Mouse (Mus musculus) neural tube, embryonic 13.5 days (tissue): Measurements from ENCODE around the gene Fam172a. TPM values are rescaled to one million over a fixed set of nuclear protein-coding genes. Genes with fewer than 3 reads are reported as not detected.

Source experiments
- ATAC-seq: fragments of 200-750 bp; cut with Nextera tagmentation; 2 replicates; pipeline ENCODE4 v1.8.0; 2017; ENCODE audit warnings: low read depth, mild to moderate bottlenecking, moderate TSS enrichment, moderate library complexity
- H3K27ac ChIP-seq: fragments of 300-500 bp; sonication (generic); replicated peaks from 2 replicates; pipeline ENCODE4 v1.5.1; 2015; ENCODE audit warnings: moderate library complexity, mild to moderate bottlenecking, inconsistent platforms
- H3K27me3 ChIP-seq: fragments of 300-500 bp; sonication (generic); 2 replicates; pipeline ENCODE4 v1.6.1; 2015; ENCODE audit warnings: mild to moderate bottlenecking, inconsistent platforms
- H3K36me3 ChIP-seq: fragments of 300-500 bp; sonication (generic); 2 replicates; pipeline ENCODE4 v1.6.1; 2015; ENCODE audit warnings: mild to moderate bottlenecking, inconsistent platforms
- H3K4me1 ChIP-seq: fragments of 300-500 bp; sonication (generic); replicated peaks from 2 replicates; pipeline ENCODE4 v1.6.1; 2015; ENCODE audit warnings: inconsistent platforms
- H3K4me2 ChIP-seq: fragments of 300-500 bp; sonication (generic); 2 replicates; pipeline ENCODE4 v1.6.1; 2015; ENCODE audit warnings: inconsistent platforms, mild to moderate bottlenecking, moderate library complexity
- H3K4me3 ChIP-seq: fragments of 300-500 bp; sonication (generic); 2 replicates; pipeline ENCODE4 v1.5.1; 2015; ENCODE audit warnings: mild to moderate bottlenecking, inconsistent platforms
- H3K9ac ChIP-seq: fragments of 300-500 bp; sonication (generic); 2 replicates; pipeline ENCODE4 v1.6.1; 2015; ENCODE audit warnings: moderate library complexity, mild to moderate bottlenecking, inconsistent platforms
- H3K9me3 ChIP-seq: fragments of 300-500 bp; sonication (generic); 2 replicates; pipeline ENCODE4 v1.6.1; 2016; ENCODE audit warnings: inconsistent platforms
- WGBS: fragments of 180-500 bp; shearing (Covaris S2); methylation state at CpG from one replicate; pipeline ENCODE4 v1.1.7; 2015; 5-methylcytosine and 5-hydroxymethylcytosine counted together
- polyA plus RNA-seq: library from polyadenylated mRNA; unstranded; fragments of >200 nt; fragmentation: Nextera tagmentation; extraction: Ambion mirVana; gene quantifications from 2 replicates; pipeline ENCODE4 v1.2.1, GENCODE M21; 2015

Gene Fam172a
- polyA plus RNA-seq, 1 experiment from 2014 or later, result 35.3 TPM

GRCm38 (mm10) chr13:78197819-78198390, 496.1 kb downstream of the Fam172a start:
- H3K27me3 ChIP-seq, result no peaks in the 10 kb centered on the region
- H3K9ac ChIP-seq, result peak overlapping the region; percentile 100
- peak overlapping the region; percentile 100 for H3K27ac ChIP-seq
- no peaks in the 10 kb centered on the region for H3K9me3 ChIP-seq
- peaks cover 9% of the 10 kb centered on the region; the same call in 1 of the 2 replicates for H3K36me3 ChIP-seq
- peaks cover 33% of the 10 kb centered on the region for H3K4me1 ChIP-seq
- WGBS, result 0% methylated on average over 27 of the region's 33 CpGs
- peak overlapping the region; percentile 97 for H3K4me3 ChIP-seq
- no peak for ATAC-seq
- H3K4me2 ChIP-seq, result peak overlapping the region; percentile 88

- no peaks in the 10 kb centered on the region for H3K9me3 ChIP-seq
- H3K4me3 ChIP-seq, result peak overlapping the region; percentile 97
- H3K4me1 ChIP-seq, result peaks cover 28% of the 10 kb centered on the region
- under 1% methylated on average over 22 of the region's 63 CpGs for WGBS
- no peaks in the 10 kb centered on the region for H3K27me3 ChIP-seq
- peak overlapping the region; percentile 100 for H3K27ac ChIP-seq
- peaks cover 9% of the 10 kb centered on the region; the same call in 1 of the 2 replicates for H3K36me3 ChIP-seq
- ATAC-seq, result no peak
- peak overlapping the region; percentile 88 for H3K4me2 ChIP-seq
- H3K9ac ChIP-seq, result peak overlapping the region; percentile 100
Measured at GRCm38 (mm10) chr13:78198391-78198870, 496.6 kb downstream of the Fam172a start.

GRCm38 (mm10) chr13:78198871-78199641, 497.2 kb downstream of the Fam172a start:
- Histone ChIP-seq H3K4me3 (peak overlapping the region; percentile 97), H3K9me3 (no peaks in the 10 kb centered on the region), H3K27ac (peak overlapping the region; percentile 100), H3K9ac (peak overlapping the region; percentile 100), H3K4me1 (peaks cover 25% of the 10 kb centered on the region), H3K27me3 (no peaks in the 10 kb centered on the region), H3K36me3 (peaks cover 9% of the 10 kb centered on the region; the same call in 1 of the 2 replicates), H3K4me2 (peak overlapping the region; percentile 88)
- WGBS, result under 1% methylated on average over 82 of the region's 92 CpGs
- peak; percentile 4; the same call in 1 of the 2 replicates for ATAC-seq

- 1% methylated on average over 14 of the region's 14 CpGs for WGBS
- Histone ChIP-seq H3K4me2 (peak within 1 kb of the TSS; percentile 88), H3K27ac (peak within 1 kb of the TSS; percentile 100), H3K9ac (peak within 1 kb of the TSS; percentile 100), H3K9me3 (no peaks in the 10 kb centered on the region), H3K4me3 (peak within 1 kb of the TSS; percentile 97), H3K4me1 (peaks cover 25% of the 10 kb centered on the region), H3K36me3 (peaks cover 8% of the 10 kb centered on the region; the same call in 1 of the 2 replicates), H3K27me3 (no peaks in the 10 kb centered on the region)
- ATAC-seq, result no peak
Measured at GRCm38 (mm10) chr13:78199642-78200160, 497.9 kb downstream of the Fam172a start, which contains the start of gene Nr2f1. Nr2f1 (minus strand) TSS chr13:78199757.

- Histone ChIP-seq H3K9me3 (no peaks in the 10 kb centered on the region), H3K27ac (peak overlapping the region; percentile 100), H3K4me3 (peak overlapping the region; percentile 97), H3K36me3 (0 out of 2 replicates have a peak, but pooled peaks cover 1% of the 10 kb centered on the region), H3K9ac (peak overlapping the region; percentile 100), H3K4me2 (peak overlapping the region; percentile 88), H3K4me1 (peaks cover 27% of the 10 kb centered on the region), H3K27me3 (no peaks in the 10 kb centered on the region)
- peak; percentile 44 for ATAC-seq
- WGBS, result under 1% methylated on average over 8 of the region's 9 CpGs
Measured at GRCm38 (mm10) chr13:78200407-78200806, 498.6 kb downstream of the Fam172a start.

- no peaks in the 10 kb centered on the region for H3K36me3 ChIP-seq
- peak overlapping the region; percentile 100 for H3K27ac ChIP-seq
- H3K4me2 ChIP-seq, result peak overlapping the region; percentile 88
- H3K4me3 ChIP-seq, result peak overlapping the region; percentile 97
- peak; percentile 40 for ATAC-seq
- H3K27me3 ChIP-seq, result no peaks in the 10 kb centered on the region
- H3K9me3 ChIP-seq, result no peaks in the 10 kb centered on the region
- peak overlapping the region; percentile 92 for H3K9ac ChIP-seq
- WGBS, result under 1% methylated on average over 26 of the region's 30 CpGs
- peaks cover 25% of the 10 kb centered on the region for H3K4me1 ChIP-seq
Measured at GRCm38 (mm10) chr13:78200991-78201870, 499.4 kb downstream of the Fam172a start.

GRCm38 (mm10) chr13:78201871-78202565, 500.2 kb downstream of the Fam172a start:
- H3K4me1 ChIP-seq, result peaks cover 25% of the 10 kb centered on the region
- H3K36me3 ChIP-seq, result no peaks in the 10 kb centered on the region
- under 1% methylated on average over 22 of the region's 22 CpGs for WGBS
- peak overlapping the region; percentile 88 for H3K4me2 ChIP-seq
- H3K27ac ChIP-seq, result peak overlapping the region; percentile 98
- peak overlapping the region; percentile 97 for H3K4me3 ChIP-seq
- peak overlapping the region; percentile 92 for H3K9ac ChIP-seq
- no peaks in the 10 kb centered on the region for H3K27me3 ChIP-seq
- no peaks in the 10 kb centered on the region for H3K9me3 ChIP-seq
- no peak; the same call in 1 of the 2 replicates for ATAC-seq

- Histone ChIP-seq H3K4me2 (peak overlapping the region; percentile 88), H3K4me1 (peaks cover 31% of the 10 kb centered on the region), H3K9ac (peak overlapping the region; percentile 92), H3K27ac (peak overlapping the region; percentile 98), H3K27me3 (no peaks in the 10 kb centered on the region), H3K9me3 (no peaks in the 10 kb centered on the region), H3K36me3 (no peaks in the 10 kb centered on the region), H3K4me3 (peak overlapping the region; percentile 97)
- under 1% methylated on average over 47 of the region's 47 CpGs for WGBS
- peak; percentile 0; the same call in 1 of the 2 replicates for ATAC-seq
Measured at GRCm38 (mm10) chr13:78202574-78203347, 500.9 kb downstream of the Fam172a start.

GRCm38 (mm10) chr13:78203348-78204061, 501.7 kb downstream of the Fam172a start:
- ATAC-seq, result peak; percentile 51
- H3K9ac ChIP-seq, result peak overlapping the region; percentile 92
- WGBS, result under 1% methylated on average over 37 of the region's 37 CpGs
- H3K27me3 ChIP-seq, result no peaks in the 10 kb centered on the region
- H3K4me1 ChIP-seq, result peaks cover 38% of the 10 kb centered on the region
- no peaks in the 10 kb centered on the region for H3K36me3 ChIP-seq
- H3K27ac ChIP-seq, result peak overlapping the region; percentile 98
- no peaks in the 10 kb centered on the region for H3K9me3 ChIP-seq
- peak overlapping the region; percentile 97 for H3K4me3 ChIP-seq
- peak overlapping the region; percentile 88 for H3K4me2 ChIP-seq

GRCm38 (mm10) chr13:78205426-78205825, 503.6 kb downstream of the Fam172a start:
- peaks cover 57% of the 10 kb centered on the region for H3K4me1 ChIP-seq

More at GRCm38 (mm10) chr13:78205426-78205825, 503.6 kb downstream of the Fam172a start:
- H3K36me3 ChIP-seq, result no peaks in the 10 kb centered on the region
- no peak for ATAC-seq
- H3K27me3 ChIP-seq, result no peaks in the 10 kb centered on the region
- peak overlapping the region; percentile 88 for H3K4me2 ChIP-seq
- no peaks in the 10 kb centered on the region for H3K9me3 ChIP-seq
- 0 out of 2 replicates have a peak overlapping the region, but pooled peaks have one; percentile 15 for H3K27ac ChIP-seq
- H3K9ac ChIP-seq, result no peak overlapping the region
- H3K4me3 ChIP-seq, result no peak overlapping the region
